Mouse (Mus musculus) 3134 (cell line): ENCODE measurements around the gene Zfp710.

Experiments
- DNase-seq: peaks from one replicate; pipeline ENCODE4 v3.0.0-alpha.2; 2011; ENCODE audit warnings: low spot score; ENCODE audit not compliant: insufficient read length; ENCODE audit errors: extremely low read depth

Zfp710 gene

GRCm38 (mm10) chr7:80024521-80025390, at the start of gene Zfp710:
Gene Zfp710, plus strand, starts transcription at chr7:80024814.
- peak; percentile 90 for DNase-seq

DNA sequence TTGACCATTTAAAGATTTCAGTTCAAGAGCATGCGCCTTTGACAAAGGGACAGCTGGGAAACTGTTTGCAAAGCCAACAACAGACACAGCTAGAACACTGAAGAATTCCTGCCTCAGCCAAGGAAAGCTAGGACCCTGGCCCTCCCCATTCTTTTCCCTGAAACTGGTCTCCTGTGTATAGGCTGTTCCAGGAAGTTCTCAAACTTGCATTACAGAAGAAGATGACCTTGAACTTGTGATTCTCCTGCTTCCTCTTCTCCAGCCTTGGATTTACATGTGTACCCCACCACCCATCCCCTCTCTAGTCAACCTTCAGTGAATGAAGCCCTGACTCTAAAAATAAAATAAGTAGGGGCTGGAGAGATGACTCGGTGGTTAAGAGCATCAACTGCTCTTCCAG, 49.3 kb upstream of the Zfp710 start:
- DNase-seq: no peak

- no peak for DNase-seq
Observed at GRCm38 (mm10) chr7:79986717-79987116, 37.9 kb upstream of the Zfp710 start.

- no peak for DNase-seq
Observed at GRCm38 (mm10) chr7:79987745-79988144, 36.9 kb upstream of the Zfp710 start.

DNA sequence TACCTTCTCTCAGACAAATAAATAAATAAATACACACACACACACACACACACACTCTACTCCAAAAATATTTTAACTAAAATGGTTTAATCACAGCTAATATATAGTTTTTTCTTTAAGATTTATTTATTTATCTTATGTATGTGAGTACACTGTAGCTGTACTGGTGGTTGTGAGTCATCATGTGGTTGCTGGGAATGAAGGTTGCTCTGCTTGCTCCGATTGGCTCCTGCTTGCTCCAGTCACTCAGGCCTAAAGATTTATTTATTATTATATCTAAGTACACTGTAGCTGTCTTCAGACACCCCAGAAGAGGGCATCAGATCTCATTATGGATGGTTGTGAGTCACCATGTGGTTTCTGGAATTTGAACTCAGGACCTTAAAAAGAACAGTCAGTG, 36.1 kb upstream of the Zfp710 start:
- DNase-seq: peak; percentile 52

DNA sequence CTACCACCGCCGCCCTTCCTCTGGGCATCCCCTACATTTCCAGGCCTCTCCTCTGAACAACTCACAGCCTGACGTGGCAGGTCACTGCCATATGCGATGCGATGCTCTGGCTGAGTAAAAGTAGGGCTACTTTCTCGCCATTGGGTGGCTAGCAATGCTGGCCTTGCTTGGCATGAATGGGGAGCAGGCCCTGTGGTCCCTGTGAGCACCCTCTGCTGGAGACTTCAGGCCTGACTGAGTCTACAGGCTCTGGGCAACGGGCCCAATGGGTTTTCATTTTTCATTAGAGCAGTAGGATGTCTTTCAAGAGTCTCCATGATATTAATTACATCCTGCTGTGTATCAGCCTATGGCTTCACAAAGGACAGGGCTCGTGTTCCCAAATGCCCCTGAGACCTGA, 30.1 kb upstream of the Zfp710 start:
- DNase-seq: no peak

- no peak for DNase-seq
Observed at GRCm38 (mm10) chr7:79997761-79998160, 26.9 kb upstream of the Zfp710 start.

- no peak for DNase-seq
Observed at GRCm38 (mm10) chr7:80002353-80003055, 22.1 kb upstream of the Zfp710 start.

- DNase-seq: no peak
Observed at GRCm38 (mm10) chr7:80004776-80005554, 19.6 kb upstream of the Zfp710 start.

GRCm38 (mm10) chr7:80010680-80011079, 13.9 kb upstream of the Zfp710 start:
- no peak for DNase-seq

DNA sequence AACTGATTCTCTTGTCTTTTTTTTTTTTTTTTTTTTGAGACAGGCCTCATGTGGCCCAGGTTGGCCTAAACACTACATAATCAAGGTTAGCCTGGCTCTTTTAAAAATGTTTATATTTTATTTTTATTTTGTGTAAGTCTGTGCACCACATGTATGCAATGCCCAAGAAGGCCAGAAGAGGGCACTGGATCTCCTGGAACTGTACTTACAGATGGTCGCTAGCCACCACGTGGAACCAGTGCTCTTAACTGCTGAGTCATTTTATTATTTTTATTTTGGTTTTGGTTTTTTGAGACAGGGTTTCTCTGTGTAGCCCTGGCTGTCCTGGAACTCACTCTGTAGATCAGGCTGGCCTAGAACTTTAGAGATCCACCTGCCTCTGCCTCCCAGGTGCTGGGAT, 13.1 kb upstream of the Zfp710 start:
- DNase-seq: peak; percentile 63

DNA sequence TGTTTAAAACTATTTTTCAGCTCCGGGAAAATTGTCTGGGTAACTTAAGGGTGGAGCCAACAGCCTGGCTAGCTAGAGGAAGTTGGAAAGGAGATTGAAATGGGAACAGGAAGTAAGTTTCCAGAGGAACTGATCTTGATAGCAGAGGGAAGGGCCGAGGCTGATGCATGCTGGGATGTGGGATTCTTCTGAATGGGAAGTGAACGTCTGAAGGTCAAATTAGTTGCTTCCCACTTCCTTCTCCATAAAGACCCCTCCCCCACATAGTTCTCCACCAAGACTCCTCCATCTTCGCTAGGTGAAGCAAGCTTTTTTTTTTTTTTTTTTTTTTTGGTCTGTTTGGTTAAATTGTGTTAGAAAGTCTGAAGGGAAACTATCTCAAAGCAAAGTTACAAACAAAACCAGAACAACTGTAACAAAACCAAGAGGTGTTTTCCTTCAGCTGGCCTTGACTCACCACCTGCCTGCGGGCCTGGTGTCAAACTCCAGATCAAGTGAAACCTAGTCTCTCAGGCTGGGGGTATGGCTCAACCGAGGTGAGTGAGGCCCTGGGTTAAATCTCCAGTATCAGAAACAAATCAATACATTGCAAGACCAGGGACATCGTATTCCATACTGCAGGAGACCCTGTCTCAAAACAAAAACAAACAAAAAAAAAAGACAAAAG, 10.6 kb upstream of the Zfp710 start:
- no peak for DNase-seq

DNA sequence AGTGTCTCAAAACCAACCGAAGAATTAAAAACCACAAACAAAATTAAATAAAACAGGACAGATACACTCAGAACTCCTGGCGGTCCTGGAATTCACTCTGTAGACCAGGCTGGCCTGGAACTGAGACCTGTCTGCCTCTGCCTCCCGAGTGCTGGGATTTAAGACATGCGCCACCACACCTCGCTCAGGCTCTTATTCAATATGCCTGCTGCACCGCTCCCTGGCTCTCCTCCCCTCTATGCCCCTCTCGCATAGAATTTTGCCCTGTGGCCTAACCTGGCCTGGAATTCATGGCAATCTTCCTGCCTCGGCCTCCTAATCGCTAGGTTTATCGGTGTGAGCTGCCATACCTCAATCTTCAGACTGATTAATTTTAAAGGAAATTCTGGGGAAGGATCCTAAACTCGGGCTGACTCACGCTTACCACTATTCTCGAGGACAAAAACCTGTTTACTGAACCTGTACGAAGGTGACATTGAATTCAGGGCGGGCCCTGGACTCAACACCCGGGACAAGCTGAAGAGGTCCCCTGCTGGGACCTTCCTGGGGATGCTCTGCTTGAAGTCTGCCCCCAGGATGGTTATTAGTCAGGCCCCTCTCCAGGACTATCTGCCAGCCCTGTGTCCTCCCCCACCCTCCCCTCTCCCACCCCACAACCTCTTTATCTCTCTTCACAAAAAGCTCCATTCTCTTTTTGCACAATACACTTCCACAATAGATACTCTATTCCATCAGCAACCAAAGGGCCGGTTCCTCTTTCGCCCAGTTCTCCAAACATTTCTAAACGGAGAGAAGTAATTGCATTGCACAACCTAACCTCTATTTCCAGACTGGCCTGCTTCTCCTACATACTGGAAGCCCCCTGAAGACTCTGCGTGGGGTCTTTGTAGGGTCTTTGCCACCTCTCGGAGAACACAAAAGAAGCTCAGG, 9.5 kb upstream of the Zfp710 start:
- DNase-seq: no peak

GRCm38 (mm10) chr7:80018506-80019452, 5.8 kb upstream of the Zfp710 start:
- DNase-seq: no peak

GRCm38 (mm10) chr7:80023621-80024435, 786 bp upstream of the Zfp710 start:
- DNase-seq: no peak

DNA sequence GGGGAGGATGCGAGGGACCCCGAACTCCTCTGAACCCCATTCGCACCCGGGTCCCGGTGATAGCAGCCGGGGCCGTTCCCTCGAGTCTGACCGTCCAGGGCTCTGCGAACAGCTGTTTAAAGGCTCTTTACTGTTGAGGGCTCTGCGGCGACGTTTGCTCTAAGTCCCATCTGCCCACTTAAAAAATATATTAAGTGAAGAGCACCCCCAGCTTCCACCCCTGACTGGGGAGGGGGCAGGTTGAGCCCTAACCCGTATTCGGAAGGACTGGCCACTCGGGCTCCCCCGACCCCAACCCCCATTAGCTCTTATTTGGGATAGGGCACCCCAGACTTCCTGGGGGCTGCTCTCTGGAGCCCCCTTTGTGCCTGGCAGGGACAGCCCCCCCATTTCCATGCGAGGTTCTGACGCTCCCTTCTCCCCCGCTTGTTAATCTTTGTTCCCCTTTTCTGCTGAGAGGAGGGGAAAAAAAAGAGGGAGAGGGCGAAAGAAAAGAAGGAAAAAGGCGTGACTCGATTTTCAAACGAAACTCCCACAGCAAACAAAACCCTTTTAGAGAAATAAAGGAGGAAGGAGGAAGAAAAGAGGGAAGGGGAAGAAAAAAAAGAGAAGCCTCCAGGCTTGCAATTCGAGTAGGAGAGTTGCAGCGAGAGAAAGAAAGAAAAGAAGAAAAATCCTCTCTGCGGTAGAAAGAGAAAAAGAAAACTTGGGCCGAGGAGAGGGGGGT, 940 bp downstream of the Zfp710 start:
- DNase-seq: no peak
